Mouse (Mus musculus) liver (tissue): Measurements from ENCODE around the gene Eci2.
"Not testable (repeated sequence)": the region's sequence is repeated elsewhere in the genome, so short reads cannot be mapped to it uniquely, and the experiment has no call there.

Experiments
- DNase-seq: peaks from one replicate; pipeline ENCODE4 v3.0.0-alpha.2; 2020; ENCODE audit warnings: mixed read lengths

The Eci2 gene

GRCm38 (mm10) chr13:35026879-35027278 is at the start of gene Eci2:
Gene Eci2 (minus strand): TSS chr13:35027096.
- peak; percentile 28 for DNase-seq

- no peak for DNase-seq
Measured at GRCm38 (mm10) chr13:35074862-35075261, 48.0 kb upstream of the Eci2 start.

- no peak for DNase-seq
Measured at GRCm38 (mm10) chr13:35070485-35071472, 43.9 kb upstream of the Eci2 start.

GRCm38 (mm10) chr13:35067084-35067483 is 40.2 kb upstream of the Eci2 start:
- DNase-seq: no peak

GRCm38 (mm10) chr13:35066033-35066432 is 39.1 kb upstream of the Eci2 start:
- no peak for DNase-seq

- no peak for DNase-seq
Measured at GRCm38 (mm10) chr13:35064381-35064780, 37.5 kb upstream of the Eci2 start.

GRCm38 (mm10) chr13:35058145-35058544 is 31.2 kb upstream of the Eci2 start:
- DNase-seq: no peak

- DNase-seq: no peak
Measured at GRCm38 (mm10) chr13:35036486-35036885, 9.6 kb upstream of the Eci2 start.

- DNase-seq: no peak
Measured at GRCm38 (mm10) chr13:35035731-35036130, 8.8 kb upstream of the Eci2 start.

GRCm38 (mm10) chr13:35033571-35033970 is 6.7 kb upstream of the Eci2 start:
- no peak for DNase-seq

- DNase-seq: no peak
Measured at GRCm38 (mm10) chr13:35031684-35032082, 4.8 kb upstream of the Eci2 start.

- DNase-seq: no peak
Measured at GRCm38 (mm10) chr13:35030979-35031683, 4.2 kb upstream of the Eci2 start.

GRCm38 (mm10) chr13:35028365-35028764 is 1.5 kb upstream of the Eci2 start:
- DNase-seq: no peak

- not testable (repeated sequence) for DNase-seq
Measured at GRCm38 (mm10) chr13:35023401-35023800, 3.5 kb downstream of the Eci2 start.

GRCm38 (mm10) chr13:35020383-35020782 is 6.5 kb downstream of the Eci2 start:
- DNase-seq: no peak

- peak; percentile 50 for DNase-seq
Measured at GRCm38 (mm10) chr13:35018866-35019536, 7.9 kb downstream of the Eci2 start.

GRCm38 (mm10) chr13:35017392-35017791 is 9.5 kb downstream of the Eci2 start:
- DNase-seq: no peak

GRCm38 (mm10) chr13:35016067-35016466 is 10.8 kb downstream of the Eci2 start:
- no peak for DNase-seq

GRCm38 (mm10) chr13:34995925-34996324 is 31.0 kb downstream of the Eci2 start:
- no peak for DNase-seq

- DNase-seq: peak; percentile 98
Measured at GRCm38 (mm10) chr13:34993983-34994811, 32.7 kb downstream of the Eci2 start.

- DNase-seq: no peak
Measured at GRCm38 (mm10) chr13:34993595-34993982, 33.3 kb downstream of the Eci2 start.

- no peak for DNase-seq
Measured at GRCm38 (mm10) chr13:34993085-34993484, 33.8 kb downstream of the Eci2 start.
